Mouse (Mus musculus) thymus, adult 2 months (tissue): ENCODE data around the gene Klk1b5. TPM values are rescaled to one million over a fixed set of nuclear protein-coding genes. Genes with fewer than 3 reads are reported as not detected.
"Not testable (repeated sequence)": the region's sequence is repeated elsewhere in the genome, so short reads cannot be mapped to it uniquely, and the experiment has no call there.

Source experiments
- DNase-seq: peaks from one replicate; pipeline ENCODE4 v3.0.0; 2021
- H3K27ac ChIP-seq: fragments of 200-500 bp; 2 replicates; pipeline ENCODE4 v1.5.1; 2012; ENCODE audit warnings: low read length, control low read depth; ENCODE audit not compliant: control insufficient read depth, insufficient read depth
- H3K27me3 ChIP-seq: fragments of 200-500 bp; 2 replicates; pipeline ENCODE4 v1.6.1; 2012; ENCODE audit warnings: mild to moderate bottlenecking, low read length, moderate library complexity, mixed read lengths; ENCODE audit not compliant: control insufficient read depth, insufficient read depth
- H3K36me3 ChIP-seq: fragments of 200-500 bp; 2 replicates; pipeline ENCODE4 v1.6.1; 2012; ENCODE audit warnings: mild to moderate bottlenecking, low read length, moderate library complexity; ENCODE audit not compliant: control insufficient read depth, insufficient read depth
- H3K4me1 ChIP-seq: fragments of 200-500 bp; replicated peaks from 2 replicates; pipeline ENCODE4 v1.6.1; 2012; ENCODE audit warnings: low read length; ENCODE audit not compliant: control insufficient read depth, insufficient read depth
- H3K4me3 ChIP-seq: fragments of 200-500 bp; 2 replicates; pipeline ENCODE4 v1.5.1; 2012; ENCODE audit warnings: mild to moderate bottlenecking, low read length, control low read depth, moderate library complexity; ENCODE audit not compliant: control insufficient read depth, insufficient read depth
- CTCF ChIP-seq: fragments of 200-500 bp; IDR thresholded peaks from 2 replicates; pipeline ENCODE4 v1.5.1; 2012; ENCODE audit warnings: mild to moderate bottlenecking, control low read depth, low read length, moderate library complexity, borderline replicate concordance; ENCODE audit not compliant: control insufficient read depth, poor library complexity, insufficient read depth; ENCODE audit errors: extremely low read depth
- POLR2A ChIP-seq: fragments of 200-500 bp; IDR thresholded peaks from 2 replicates; pipeline ENCODE4 v1.6.1; 2012; ENCODE audit warnings: mild to moderate bottlenecking, low read length, control low read depth, moderate library complexity; ENCODE audit not compliant: control insufficient read depth, poor library complexity, insufficient read depth; ENCODE audit errors: extremely low read depth
- WGBS: fragments of 180-500 bp; shearing (Covaris S2); methylation state at CpG from one replicate; pipeline ENCODE4 v1.1.7; 2018; 5-methylcytosine and 5-hydroxymethylcytosine counted together
- polyA plus RNA-seq: library from polyadenylated mRNA; depleted of rRNA; stranded (reverse); fragments of >200 nt; gene quantifications from 2 replicates; pipeline ENCODE4 v1.2.3, GENCODE M21; 2012

The Klk1b5 gene
- polyA plus RNA-seq, 1 experiment: 0.44 TPM

- Histone ChIP-seq H3K27ac (no peak overlapping the region), H3K27me3 (no peaks in the 10 kb centered on the region), H3K4me1 (no peaks in the 10 kb centered on the region), H3K36me3 (no peaks in the 10 kb centered on the region), H3K4me3 (no peak overlapping the region)
- DNase-seq: no peak
- no peak for TF ChIP-seq POLR2A
- TF ChIP-seq CTCF: no peak
- WGBS: 76% methylated on average over 3 of the region's 3 CpGs
Observed at GRCm38 (mm10) chr7:44208307-44208706, 7.4 kb upstream of the Klk1b5 start.

GRCm38 (mm10) chr7:44221601-44222000 is 5.9 kb downstream of the Klk1b5 start:
- H3K27ac ChIP-seq, H3K4me1 ChIP-seq, DNase-seq, H3K36me3 ChIP-seq, H3K27me3 ChIP-seq, H3K4me3 ChIP-seq: not testable (repeated sequence)
- 71% methylated on average over 10 of the region's 10 CpGs for WGBS

- 81% methylated on average over 6 of the region's 6 CpGs for WGBS
- H3K4me1 ChIP-seq, DNase-seq, H3K36me3 ChIP-seq, H3K4me3 ChIP-seq, H3K27me3 ChIP-seq, H3K27ac ChIP-seq: not testable (repeated sequence)
Observed at GRCm38 (mm10) chr7:44222335-44222734, 6.6 kb downstream of the Klk1b5 start.

GRCm38 (mm10) chr7:44225076-44225475 is 9.3 kb downstream of the Klk1b5 start, which contains the start of gene Klk1:
TSS of gene Klk1 (plus strand) at chr7:44225360.
- no peaks in the 10 kb centered on the region for H3K27me3 ChIP-seq
- H3K4me3 ChIP-seq: no peak within 1 kb of the TSS
- TF ChIP-seq POLR2A (no peak), CTCF (no peak)
- no peaks in the 10 kb centered on the region for H3K36me3 ChIP-seq
- H3K27ac ChIP-seq: no peak within 1 kb of the TSS
- no peak for DNase-seq
- WGBS: 40% methylated on average over 1 of the region's 1 CpGs
- no peaks in the 10 kb centered on the region for H3K4me1 ChIP-seq

GRCm38 (mm10) chr7:44235909-44236308 is 20.2 kb downstream of the Klk1b5 start, which contains the start of gene Gm36864:
TSS of gene Gm36864 (plus strand) at chr7:44236177.
- no peak within 1 kb of the TSS for H3K27ac ChIP-seq
- WGBS: 82% methylated on average over 3 of the region's 3 CpGs
- no peak for TF ChIP-seq POLR2A
- TF ChIP-seq CTCF: no peak

GRCm38 (mm10) chr7:44239913-44240312 is 24.2 kb downstream of the Klk1b5 start:
- no peaks in the 10 kb centered on the region for H3K27me3 ChIP-seq
- TF ChIP-seq POLR2A: no peak
- no peak for TF ChIP-seq CTCF
- H3K4me1 ChIP-seq: no peaks in the 10 kb centered on the region
- no peak for DNase-seq
- no peak overlapping the region for H3K27ac ChIP-seq
- H3K36me3 ChIP-seq: no peaks in the 10 kb centered on the region
- H3K4me3 ChIP-seq: no peak overlapping the region
- 44% methylated on average over 2 of the region's 2 CpGs for WGBS

More at GRCm38 (mm10) chr7:44235909-44236308, 20.2 kb downstream of the Klk1b5 start, which contains the start of gene Gm36864:
- H3K4me3 ChIP-seq: no peak within 1 kb of the TSS
- no peaks in the 10 kb centered on the region for H3K27me3 ChIP-seq
- no peaks in the 10 kb centered on the region for H3K36me3 ChIP-seq
- no peaks in the 10 kb centered on the region for H3K4me1 ChIP-seq
- DNase-seq: no peak

GRCm38 (mm10) chr7:44240712-44241111 is 25.0 kb downstream of the Klk1b5 start:
- TF ChIP-seq POLR2A (no peak), CTCF (no peak)
- Histone ChIP-seq H3K27ac (no peak overlapping the region), H3K4me3 (no peak overlapping the region)

More at GRCm38 (mm10) chr7:44240712-44241111, 25.0 kb downstream of the Klk1b5 start:
- Histone ChIP-seq H3K27me3 (no peaks in the 10 kb centered on the region), H3K4me1 (peaks cover 4% of the 10 kb centered on the region; the same call in 1 of the 2 replicates), H3K36me3 (no peaks in the 10 kb centered on the region)
- DNase-seq: no peak
- WGBS: 63% methylated on average over 1 of the region's 1 CpGs
